Comparison of ENCODE assay signal across 10 mouse cellular contexts in genomic region chr19:7155196-7155595, GRCm38 (mm10). TPM values are rescaled to one million over a fixed set of nuclear protein-coding genes. Genes with fewer than 3 reads are reported as not detected.
DNase-seq lines count a peak whose midpoint lies in the region; ATAC-seq lines count a peak whose summit lies in the region.
"Had no signal": no experiment of that assay in that cellular context is flagged by ENCODE, and none has a peak within 500 bp of the region (broad histone marks: within the 10 kb centered on the region; RNA-seq: fewer than 3 reads in every experiment).

No protein-coding gene starts in this region.

- peak; percentile 48 for ATAC-seq in embryonic facial prominence, embryonic 14.5 days (ENCODE audit: low read depth)
- peak; percentile 31; the same call in 1 of the 2 replicates for ATAC-seq in hindbrain, embryonic 16.5 days
- ATAC-seq in midbrain, embryonic 16.5 days, result peak; percentile 20; the same call in 1 of the 2 replicates
- no peak for ATAC-seq in activated CD4-positive, CD25-positive, alpha-beta regulatory T cell, adult 4 months

- peak; percentile 58 for DNase-seq in kidney, postnatal 14 days
- no peak for DNase-seq in kidney, adult 18-20 months
- DNase-seq in embryonic facial prominence, embryonic 14.5 days (ENCODE audit: low spot score), result peak; percentile 84
- no peak for DNase-seq in cerebellum, adult 11 months
- DNase-seq in heart, embryonic 10.5 days (ENCODE audit: low spot score), result no peak
- DNase-seq: heart, postnatal 4 days had no signal

- H3K9me3 ChIP-seq in embryonic facial prominence, embryonic 14.5 days (ENCODE audit: control insufficient read depth, low read length), result no peaks in the 10 kb centered on the region
- H3K9me3 ChIP-seq in hindbrain, embryonic 16.5 days (ENCODE audit: control insufficient read depth, low read length), result no peaks in the 10 kb centered on the region
- H3K9me3 ChIP-seq in midbrain, embryonic 16.5 days (replicated peaks; ENCODE audit: control insufficient read depth, low read length, poor library complexity, severe bottlenecking), result no peaks in the 10 kb centered on the region
- H3K9me3 ChIP-seq in heart, embryonic 10.5 days, result no peaks in the 10 kb centered on the region

- H3K4me2 ChIP-seq in embryonic facial prominence, embryonic 14.5 days (ENCODE audit: low read depth, low read length), result no peak overlapping the region
- H3K4me2 ChIP-seq in hindbrain, embryonic 16.5 days (ENCODE audit: low read length), result no peak overlapping the region
- no peak overlapping the region for H3K4me2 ChIP-seq in midbrain, embryonic 16.5 days (ENCODE audit: low read length)

- WGBS in embryonic facial prominence, embryonic 14.5 days, result 49% methylated on average over 5 of the region's 6 CpGs
- WGBS in hindbrain, embryonic 16.5 days, result 46% methylated on average over 5 of the region's 6 CpGs
- WGBS in midbrain, embryonic 16.5 days, result 56% methylated on average over 6 of the region's 6 CpGs
- WGBS in heart, embryonic 10.5 days, result 70% methylated on average over 6 of the region's 6 CpGs

- H3K36me3 ChIP-seq in embryonic facial prominence, embryonic 14.5 days (ENCODE audit: control insufficient read depth, insufficient read depth, low read length), result no peaks in the 10 kb centered on the region
- H3K36me3 ChIP-seq in hindbrain, embryonic 16.5 days (ENCODE audit: control insufficient read depth, insufficient read depth, low read length), result no peaks in the 10 kb centered on the region
- no peaks in the 10 kb centered on the region for H3K36me3 ChIP-seq in midbrain, embryonic 16.5 days (ENCODE audit: control insufficient read depth, insufficient read depth, low read length)
- H3K36me3 ChIP-seq in heart, embryonic 10.5 days, result no peaks in the 10 kb centered on the region

- H3K27me3 ChIP-seq in embryonic facial prominence, embryonic 14.5 days (replicated peaks; ENCODE audit: control insufficient read depth, insufficient read depth, low read length), result 0 out of 2 replicates have a peak, but pooled peaks cover 5% of the 10 kb centered on the region
- H3K27me3 ChIP-seq in hindbrain, embryonic 16.5 days (replicated peaks; ENCODE audit: control insufficient read depth, insufficient read depth, low read length), result no peaks in the 10 kb centered on the region; the same call in 1 of the 2 replicates
- no peaks in the 10 kb centered on the region; the same call in 1 of the 2 replicates for H3K27me3 ChIP-seq in midbrain, embryonic 16.5 days (ENCODE audit: control insufficient read depth, insufficient read depth, low read depth, low read length)
- H3K27me3 ChIP-seq in heart, embryonic 10.5 days (ENCODE audit: insufficient read depth, poor library complexity, severe bottlenecking), result peaks cover 89% of the 10 kb centered on the region

- H3K9ac ChIP-seq in embryonic facial prominence, embryonic 14.5 days (ENCODE audit: low read depth, low read length), result no peak overlapping the region
- H3K9ac ChIP-seq in hindbrain, embryonic 16.5 days (ENCODE audit: low read depth, low read length), result no peak overlapping the region
- H3K9ac ChIP-seq in midbrain, embryonic 16.5 days (ENCODE audit: low read depth, low read length), result no peak overlapping the region
- H3K9ac ChIP-seq: liver, embryonic 14.5 days had no signal

- no peak overlapping the region for H3K4me3 ChIP-seq in embryonic facial prominence, embryonic 14.5 days (ENCODE audit: low read depth, low read length)
- H3K4me3 ChIP-seq in hindbrain, embryonic 16.5 days (ENCODE audit: low read length), result no peak overlapping the region
- H3K4me3 ChIP-seq in midbrain, embryonic 16.5 days (ENCODE audit: low read depth, low read length), result no peak overlapping the region
- H3K4me3 ChIP-seq in heart, embryonic 10.5 days, result no peak overlapping the region

- H3K27ac ChIP-seq in embryonic facial prominence, embryonic 14.5 days (replicated peaks; ENCODE audit: low read depth, low read length), result peak overlapping the region; percentile 29; the same call in 1 of the 2 replicates
- peak overlapping the region; percentile 31; the same call in 1 of the 2 replicates for H3K27ac ChIP-seq in hindbrain, embryonic 16.5 days (ENCODE audit: low read depth, low read length)
- H3K27ac ChIP-seq in midbrain, embryonic 16.5 days (ENCODE audit: low read length), result no peak overlapping the region
- no peak overlapping the region; the same call in 1 of the 2 replicates for H3K27ac ChIP-seq in heart, embryonic 10.5 days
- H3K27ac ChIP-seq: liver, embryonic 14.5 days had no signal

- peaks cover 49% of the 10 kb centered on the region for H3K4me1 ChIP-seq in embryonic facial prominence, embryonic 14.5 days (ENCODE audit: control insufficient read depth, insufficient read depth, low read length)
- peaks cover 34% of the 10 kb centered on the region for H3K4me1 ChIP-seq in hindbrain, embryonic 16.5 days (ENCODE audit: control insufficient read depth, insufficient read depth, low read depth, low read length)
- peaks cover 22% of the 10 kb centered on the region for H3K4me1 ChIP-seq in midbrain, embryonic 16.5 days (ENCODE audit: control insufficient read depth, insufficient read depth, low read length)
- peaks cover 52% of the 10 kb centered on the region for H3K4me1 ChIP-seq in heart, embryonic 10.5 days

RNA-seq across cellular contexts. Expression of gene Flrt1, which starts 49.7 kb away (rescaled TPM):
- polyA plus RNA-seq in embryonic facial prominence, embryonic 14.5 days (2014; fragmentation: Nextera tagmentation; extraction: Ambion mirVana), result 10.4 and 10.5 TPM in 2 replicates
- 8.8 and 11.3 TPM in 2 replicates for polyA plus RNA-seq in hindbrain, embryonic 16.5 days (2015; fragmentation: Nextera tagmentation; extraction: Ambion mirVana)
- 11.6 and 12.0 TPM in 2 replicates for polyA plus RNA-seq in midbrain, embryonic 16.5 days (2015; fragmentation: Nextera tagmentation; extraction: Ambion mirVana)
- not detected for polyA plus RNA-seq in activated CD4-positive, CD25-positive, alpha-beta regulatory T cell, adult 4 months (2017; shearing (Covaris generic))
- polyA plus RNA-seq in heart, embryonic 10.5 days (2016; fragmentation: Nextera tagmentation; extraction: Ambion mirVana), result 0.53 and 1.0 TPM in 2 replicates

RNA-seq across cellular contexts. Expression of gene Otub1, which starts 50.9 kb away (rescaled TPM):
- 172 and 199 TPM in 2 replicates for polyA plus RNA-seq in embryonic facial prominence, embryonic 14.5 days (2014; fragmentation: Nextera tagmentation; extraction: Ambion mirVana)
- 246 and 249 TPM in 2 replicates for polyA plus RNA-seq in hindbrain, embryonic 16.5 days (2015; fragmentation: Nextera tagmentation; extraction: Ambion mirVana)
- 235 and 240 TPM in 2 replicates for polyA plus RNA-seq in midbrain, embryonic 16.5 days (2015; fragmentation: Nextera tagmentation; extraction: Ambion mirVana)
- polyA plus RNA-seq in activated CD4-positive, CD25-positive, alpha-beta regulatory T cell, adult 4 months (2017; shearing (Covaris generic)), result 100 to 1,000 TPM; 157 to 170 TPM
- 198 and 212 TPM in 2 replicates for polyA plus RNA-seq in heart, embryonic 10.5 days (2016; fragmentation: Nextera tagmentation; extraction: Ambion mirVana)

Comparison
In these comparisons a context has a peak if more than half of its experiments do, and no peak if none do; other contexts are left out.
1. DNase-seq: peak in kidney, postnatal 14 days (single experiment) and embryonic facial prominence, embryonic 14.5 days (single experiment); none in kidney, adult 18-20 months (single experiment), cerebellum, adult 11 months (single experiment) and heart, embryonic 10.5 days (single experiment).
2. H3K27ac ChIP-seq: peak in embryonic facial prominence, embryonic 14.5 days (single experiment) and hindbrain, embryonic 16.5 days (single experiment); none in midbrain, embryonic 16.5 days (single experiment) and heart, embryonic 10.5 days (single experiment).